Mouse (Mus musculus) myocyte (in vitro differentiated cells): ENCODE measurements around the gene Il4i1. TPM values are rescaled to one million over a fixed set of nuclear protein-coding genes. Genes with fewer than 3 reads are reported as not detected.
A peak's percentile ranks its signal among the peaks of the same experiment; 100 is the strongest.

Source experiments
- H3K27me3 ChIP-seq: one replicate; pipeline ENCODE4 v1.6.1; 2011; ENCODE audit not compliant: control insufficient read depth, insufficient read depth, insufficient read length
- H3K36me3 ChIP-seq: one replicate; pipeline ENCODE4 v1.6.1; 2011; ENCODE audit not compliant: control insufficient read depth, insufficient read depth
- H3K4me2 ChIP-seq: one replicate; pipeline ENCODE4 v1.6.1; 2011; ENCODE audit warnings: low read depth, control low read depth
- H3K4me3 ChIP-seq: one replicate; pipeline ENCODE4 v1.5.1; 2011; ENCODE audit warnings: mild to moderate bottlenecking, control low read depth, moderate library complexity
- H3K79me2 ChIP-seq: one replicate; pipeline ENCODE4 v1.6.1; 2011; ENCODE audit not compliant: control insufficient read depth, insufficient read depth
- H3ac ChIP-seq: one replicate; pipeline ENCODE4 v1.6.1; 2011; ENCODE audit not compliant: control insufficient read depth, insufficient read length
- CEBPB ChIP-seq: IDR thresholded peaks from 2 replicates; pipeline ENCODE4 v1.6.1; 2011; ENCODE audit warnings: mild to moderate bottlenecking, moderate library complexity; ENCODE audit not compliant: poor library complexity, insufficient read depth, severe bottlenecking
- E2F4 ChIP-seq: IDR thresholded peaks from one replicate; pipeline ENCODE4 v1.6.1; 2011; ENCODE audit warnings: mild to moderate bottlenecking, control low read depth, moderate library complexity; ENCODE audit not compliant: insufficient read depth
- MAX ChIP-seq: IDR thresholded peaks from one replicate; pipeline ENCODE4 v1.6.1; 2011; ENCODE audit warnings: low read depth, mild to moderate bottlenecking, control low read depth
- MYOD1 ChIP-seq, 3 experiments: IDR thresholded peaks; one replicate each; pipeline ENCODE4 v1.6.1; 2011; ENCODE audit warnings: control low read depth in 2 of 3, low read depth in 2 of 3, mild to moderate bottlenecking in 2 of 3, moderate library complexity in 1 of 3; ENCODE audit not compliant: insufficient read length in 2 of 3, control insufficient read depth in 1 of 3
- MYOG ChIP-seq, 3 experiments: IDR thresholded peaks; one replicate each; pipeline ENCODE4 v1.6.1; 2011; ENCODE audit warnings: control low read depth in 2 of 3, low read depth in 2 of 3, mild to moderate bottlenecking in 2 of 3; ENCODE audit not compliant: insufficient read length in 2 of 3, control insufficient read depth in 1 of 3, insufficient read depth in 1 of 3
- POLR2A ChIP-seq: IDR thresholded peaks from one replicate; pipeline ENCODE4 v1.6.1; 2011; ENCODE audit warnings: low read depth, mild to moderate bottlenecking, control low read depth, moderate library complexity; ENCODE audit not compliant: insufficient read length
- POLR2AphosphoS2 ChIP-seq: IDR thresholded peaks from one replicate; pipeline ENCODE4 v1.6.1; 2011; ENCODE audit warnings: low read depth, control low read depth; ENCODE audit not compliant: insufficient read length
- REST ChIP-seq: IDR thresholded peaks from one replicate; pipeline ENCODE4 v1.6.1; 2011; ENCODE audit warnings: mild to moderate bottlenecking, control low read depth, moderate library complexity; ENCODE audit not compliant: insufficient read depth, insufficient read length
- SRF ChIP-seq: IDR thresholded peaks from one replicate; pipeline ENCODE4 v1.6.1; 2011; ENCODE audit warnings: low read depth; ENCODE audit not compliant: control insufficient read depth, insufficient read length
- TCF12 ChIP-seq: IDR thresholded peaks from one replicate; pipeline ENCODE4 v1.6.1; 2011; ENCODE audit warnings: mild to moderate bottlenecking, control low read depth; ENCODE audit not compliant: poor library complexity, insufficient read depth, severe bottlenecking
- TCF3 ChIP-seq: IDR thresholded peaks from one replicate; pipeline ENCODE4 v1.6.1; 2011; ENCODE audit warnings: low read depth, control low read depth; ENCODE audit not compliant: insufficient read length
- USF1 ChIP-seq: IDR thresholded peaks from one replicate; pipeline ENCODE4 v1.6.1; 2011; ENCODE audit warnings: low read depth, mild to moderate bottlenecking, control low read depth, moderate library complexity
- polyA plus RNA-seq: library from polyadenylated mRNA; unstranded; fragments of >200 nt; fragmentation: generic; extraction: Trizol; gene quantifications from one replicate; pipeline ENCODE4 v1.2.1, GENCODE M21; 2012; ENCODE audit warnings: missing spikeins

The Il4i1 gene
- polyA plus RNA-seq, 1 experiment = 1.9 TPM

GRCm38 (mm10) chr7:44818751-44819235, 2.6 kb downstream of the Il4i1 start:
- TF ChIP-seq CEBPB = peak; percentile 100
- TF ChIP-seq MYOG (IDR thresholded peaks at IDR 0.05; ENCODE audit: control insufficient read depth in 1 of 3, insufficient read depth in 1 of 3, insufficient read length in 2 of 3, low read depth in 2 of 3) = peak in 1 of 3 experiments; percentile 47
- no peak for TF ChIP-seq TCF12
- TF ChIP-seq REST = no peak
- TF ChIP-seq POLR2AphosphoS2 = no peak
- TF ChIP-seq POLR2A = peak; percentile 75
- TF ChIP-seq MAX = no peak
- TF ChIP-seq USF1 = no peak
- peak overlapping the region; percentile 97 for H3K4me2 ChIP-seq
- H3K27me3 ChIP-seq = no peaks in the 10 kb centered on the region
- H3ac ChIP-seq = peak overlapping the region; percentile 41
- H3K36me3 ChIP-seq = peaks cover 10% of the 10 kb centered on the region
- peaks cover 92% of the 10 kb centered on the region for H3K79me2 ChIP-seq
- peak overlapping the region; percentile 94 for H3K4me3 ChIP-seq

- peak overlapping the region; percentile 41 for H3ac ChIP-seq
- peak overlapping the region; percentile 97 for H3K4me2 ChIP-seq
- peak overlapping the region; percentile 94 for H3K4me3 ChIP-seq
- no peaks in the 10 kb centered on the region for H3K27me3 ChIP-seq
- TF ChIP-seq TCF3 = no peak
- no peak for TF ChIP-seq CEBPB
- no peak for TF ChIP-seq SRF
- TF ChIP-seq POLR2AphosphoS2 = no peak
- no peak for TF ChIP-seq MYOG (IDR thresholded peaks at IDR 0.05; ENCODE audit: control insufficient read depth in 1 of 3, insufficient read depth in 1 of 3, insufficient read length in 2 of 3, low read depth in 2 of 3)
- no peak for TF ChIP-seq TCF12
- TF ChIP-seq MAX = no peak
- no peak for TF ChIP-seq POLR2A
- no peak for TF ChIP-seq REST
- no peak for TF ChIP-seq E2F4
- TF ChIP-seq USF1 = no peak
- no peak for TF ChIP-seq MYOD1 (IDR thresholded peaks at IDR 0.05; ENCODE audit: control insufficient read depth in 1 of 3, insufficient read length in 2 of 3, low read depth in 2 of 3)
- peaks cover 4% of the 10 kb centered on the region for H3K36me3 ChIP-seq
- peaks cover 92% of the 10 kb centered on the region for H3K79me2 ChIP-seq
Measured at GRCm38 (mm10) chr7:44819391-44819790, 3.2 kb downstream of the Il4i1 start.

GRCm38 (mm10) chr7:44819863-44820262, 3.7 kb downstream of the Il4i1 start:
- Histone ChIP-seq H3K27me3 (no peaks in the 10 kb centered on the region), H3K36me3 (no peaks in the 10 kb centered on the region), H3K4me3 (peak overlapping the region; percentile 94), H3ac (peak overlapping the region; percentile 41), H3K79me2 (peaks cover 92% of the 10 kb centered on the region), H3K4me2 (peak overlapping the region; percentile 97)
- peak; percentile 66 for TF ChIP-seq POLR2AphosphoS2
- no peak for TF ChIP-seq MAX
- TF ChIP-seq POLR2A = peak; percentile 61

GRCm38 (mm10) chr7:44820525-44820924, 4.3 kb downstream of the Il4i1 start:
- Histone ChIP-seq H3K27me3 (no peaks in the 10 kb centered on the region), H3K79me2 (peaks cover 92% of the 10 kb centered on the region), H3K4me3 (peak overlapping the region; percentile 94), H3K36me3 (no peaks in the 10 kb centered on the region), H3K4me2 (peak overlapping the region; percentile 97), H3ac (peak overlapping the region; percentile 41)
- no peak for TF ChIP-seq USF1
- TF ChIP-seq TCF12 = no peak
- no peak for TF ChIP-seq POLR2AphosphoS2
- TF ChIP-seq SRF = no peak
- TF ChIP-seq TCF3 = no peak
- TF ChIP-seq CEBPB = no peak
- no peak for TF ChIP-seq POLR2A
- TF ChIP-seq MYOD1 (IDR thresholded peaks at IDR 0.05; ENCODE audit: control insufficient read depth in 1 of 3, insufficient read length in 2 of 3, low read depth in 2 of 3) = no peak
- TF ChIP-seq MYOG (IDR thresholded peaks at IDR 0.05; ENCODE audit: control insufficient read depth in 1 of 3, insufficient read depth in 1 of 3, insufficient read length in 2 of 3, low read depth in 2 of 3) = no peak
- no peak for TF ChIP-seq REST
- no peak for TF ChIP-seq E2F4
- TF ChIP-seq MAX = no peak

- Histone ChIP-seq H3K4me3 (no peak overlapping the region), H3K79me2 (peaks cover 100% of the 10 kb centered on the region), H3K27me3 (no peaks in the 10 kb centered on the region), H3ac (no peak overlapping the region), H3K36me3 (no peaks in the 10 kb centered on the region), H3K4me2 (no peak overlapping the region)
- TF ChIP-seq TCF12 (no peak), MAX (no peak), POLR2AphosphoS2 (no peak), MYOD1 (IDR thresholded peaks at IDR 0.05; ENCODE audit: control insufficient read depth in 1 of 3, insufficient read length in 2 of 3, low read depth in 2 of 3) (no peak), REST (no peak), SRF (no peak), MYOG (IDR thresholded peaks at IDR 0.05; ENCODE audit: control insufficient read depth in 1 of 3, insufficient read depth in 1 of 3, insufficient read length in 2 of 3, low read depth in 2 of 3) (no peak), TCF3 (no peak), USF1 (no peak), E2F4 (no peak), CEBPB (no peak), POLR2A (no peak)
Measured at GRCm38 (mm10) chr7:44821666-44822448, 5.7 kb downstream of the Il4i1 start.
